Mouse (Mus musculus): ENCODE measurements around the gene Cep162. TPM values are rescaled to one million over a fixed set of nuclear protein-coding genes. Genes with fewer than 3 reads are reported as not detected.
A peak's percentile ranks its signal among the peaks of the same experiment; 100 is the strongest.

Cep162 gene
- polyA plus RNA-seq, 1 experiment from 2014 or later = 11.2 TPM

DNA sequence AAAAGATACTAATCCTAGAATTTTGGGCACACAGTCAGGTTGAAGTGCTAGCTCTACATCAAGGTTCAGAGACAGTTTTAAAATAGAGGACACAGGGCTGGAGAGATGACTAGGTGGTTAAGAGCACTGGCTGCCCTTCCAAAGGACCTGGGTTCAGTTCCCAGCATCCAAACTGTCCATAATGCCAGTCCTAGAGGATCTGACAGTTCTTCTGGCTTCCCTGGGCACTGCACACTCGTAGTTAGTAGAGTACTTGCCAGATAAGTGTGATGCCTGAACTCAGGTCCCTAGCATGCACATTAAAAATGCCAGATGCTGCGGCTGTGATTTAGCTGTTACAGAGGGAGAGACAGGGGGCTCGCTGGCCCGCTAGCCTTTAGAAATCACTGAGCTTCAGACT lies 108.9 kb downstream of the Cep162 start:
- DNase-seq (ENCODE audit: low spot score) = no peak
- Histone ChIP-seq H3K27me3 (ENCODE audit: low read depth, poor library complexity, severe bottlenecking) (peaks cover 40% of the 10 kb centered on the region), H3K36me3 (no peaks in the 10 kb centered on the region), H3K27ac (replicated peaks) (no peak overlapping the region), H3K9me3 (replicated peaks) (no peaks in the 10 kb centered on the region), H3K4me3 (no peak overlapping the region), H3K4me1 (peaks cover 19% of the 10 kb centered on the region)
- 83% methylated on average over 4 of the region's 4 CpGs for WGBS

- peaks cover 40% of the 10 kb centered on the region for H3K27me3 ChIP-seq (ENCODE audit: low read depth, poor library complexity, severe bottlenecking)
- WGBS = 25% methylated on average over 11 of the region's 11 CpGs
- peaks cover 19% of the 10 kb centered on the region for H3K4me1 ChIP-seq
- no peak overlapping the region for H3K27ac ChIP-seq (replicated peaks)
- no peaks in the 10 kb centered on the region for H3K9me3 ChIP-seq (replicated peaks)
- H3K36me3 ChIP-seq = no peaks in the 10 kb centered on the region
- DNase-seq (ENCODE audit: low spot score) = no peak
- peak overlapping the region; percentile 54 for H3K4me3 ChIP-seq
These were observed 109.7 kb downstream of the Cep162 start for GRCm38 (mm10) chr9:87145671-87146070.

- WGBS = 5% methylated on average over 15 of the region's 15 CpGs
- Histone ChIP-seq H3K4me1 (peaks cover 19% of the 10 kb centered on the region), H3K27me3 (ENCODE audit: low read depth, poor library complexity, severe bottlenecking) (peaks cover 40% of the 10 kb centered on the region), H3K4me3 (peak overlapping the region; percentile 54), H3K36me3 (no peaks in the 10 kb centered on the region), H3K9me3 (replicated peaks) (no peaks in the 10 kb centered on the region), H3K27ac (replicated peaks) (no peak overlapping the region)
- peak; percentile 14 for DNase-seq (ENCODE audit: low spot score)
These were observed 110.2 kb downstream of the Cep162 start for GRCm38 (mm10) chr9:87145180-87145579.

DNA sequence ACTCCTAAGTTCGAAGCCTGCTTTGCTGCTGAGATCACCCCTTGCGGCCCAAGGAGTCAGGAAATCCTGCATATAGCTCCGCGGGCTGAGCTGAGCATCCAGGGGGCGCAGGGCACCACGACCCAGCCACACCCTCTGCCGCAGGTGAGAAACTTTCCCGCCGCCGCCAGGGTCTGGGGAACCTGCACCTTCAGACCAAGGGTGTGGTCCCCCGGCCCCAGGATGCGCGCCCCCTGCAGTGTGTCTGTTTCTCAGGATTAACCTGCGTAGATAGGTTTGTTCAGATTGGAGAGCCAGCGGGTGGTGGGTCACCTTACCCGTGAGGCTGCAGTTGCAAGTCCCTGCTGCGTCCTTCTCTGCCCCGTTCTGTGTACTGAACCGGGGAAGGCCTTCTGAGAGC lies 110.8 kb downstream of the Cep162 start:
- H3K4me3 ChIP-seq = peak overlapping the region; percentile 54
- H3K27me3 ChIP-seq (ENCODE audit: low read depth, poor library complexity, severe bottlenecking) = peaks cover 40% of the 10 kb centered on the region
- DNase-seq (ENCODE audit: low spot score) = no peak
- 2% methylated on average over 19 of the region's 19 CpGs for WGBS
- no peaks in the 10 kb centered on the region for H3K36me3 ChIP-seq
- no peak overlapping the region for H3K27ac ChIP-seq (replicated peaks)
- H3K9me3 ChIP-seq (replicated peaks) = no peaks in the 10 kb centered on the region
- peaks cover 19% of the 10 kb centered on the region for H3K4me1 ChIP-seq

DNA sequence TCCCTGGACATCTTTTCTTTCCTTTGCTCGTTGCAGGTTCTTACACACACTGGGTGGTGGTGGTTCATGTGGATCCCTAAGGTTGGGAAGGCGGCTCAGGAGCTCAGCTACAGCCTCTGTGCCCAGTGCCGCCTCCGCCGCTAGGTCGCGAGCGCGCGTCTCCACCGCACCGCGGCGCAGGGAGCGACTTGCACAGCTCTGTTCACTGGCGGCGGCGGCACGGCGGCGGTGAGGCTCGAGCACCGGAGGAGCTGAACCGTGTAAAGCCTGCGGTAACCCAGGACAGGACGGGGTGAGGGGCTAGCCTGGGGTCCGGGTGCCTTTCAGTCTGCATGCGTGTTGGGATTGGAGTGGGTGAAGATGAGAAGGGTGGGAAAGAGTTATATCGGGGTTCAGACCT lies 111.2 kb downstream of the Cep162 start, which contains the start of gene Mrap2:
Gene Mrap2 (plus strand): TSS at position 201 of the 400 bp plus-strand sequence.
- 2% methylated on average over 29 of the region's 29 CpGs for WGBS
- Histone ChIP-seq H3K4me3 (peak within 1 kb of the TSS; percentile 54), H3K9me3 (replicated peaks) (no peaks in the 10 kb centered on the region), H3K4me1 (peaks cover 19% of the 10 kb centered on the region), H3K36me3 (no peaks in the 10 kb centered on the region), H3K27me3 (ENCODE audit: low read depth, poor library complexity, severe bottlenecking) (peaks cover 40% of the 10 kb centered on the region), H3K27ac (replicated peaks) (no peak within 1 kb of the TSS)
- DNase-seq (ENCODE audit: low spot score) = peak; percentile 77

- Histone ChIP-seq H3K4me1 (peaks cover 19% of the 10 kb centered on the region), H3K27me3 (ENCODE audit: low read depth, poor library complexity, severe bottlenecking) (peaks cover 40% of the 10 kb centered on the region), H3K36me3 (no peaks in the 10 kb centered on the region), H3K27ac (replicated peaks) (no peak overlapping the region), H3K9me3 (replicated peaks) (no peaks in the 10 kb centered on the region), H3K4me3 (no peak overlapping the region)
- no peak for DNase-seq (ENCODE audit: low spot score)
- 85% methylated on average over 3 of the region's 3 CpGs for WGBS
These were observed 112.3 kb downstream of the Cep162 start for GRCm38 (mm10) chr9:87143076-87143475.

Other genes starting within 250 kb of the Cep162 start
- gene Ripply2, start 240.0 kb downstream of the Cep162 start, polyA plus RNA-seq (2016; fragmentation: Nextera tagmentation; extraction: Ambion mirVana) = 0.52 and 1.0 TPM in 2 replicates
- 98.6 and 102 TPM in 2 replicates for gene Cyb5r4, start 233.5 kb downstream of the Cep162 start, polyA plus RNA-seq (2016; fragmentation: Nextera tagmentation; extraction: Ambion mirVana)
- gene Mrap2, start 111.2 kb downstream of the Cep162 start, polyA plus RNA-seq (2016; fragmentation: Nextera tagmentation; extraction: Ambion mirVana) = 0.09 TPM in 1 of 2 replicates, not detected in the other